Mouse (Mus musculus): ENCODE results near the gene Spdye4b. TPM values are rescaled to one million over a fixed set of nuclear protein-coding genes. Genes with fewer than 3 reads are reported as not detected.

The Spdye4b gene
- not detected in 2 replicates for polyA plus RNA-seq (2012; rRNA removed; ENCODE audit: low replicate concordance)

GRCm38 (mm10) chr5:143180255-143181076 lies at the start of gene Spdye4b, which contains the start of gene Rbak:
Gene Spdye4b (plus strand): TSS chr5:143181017.
Gene Rbak (minus strand): TSS chr5:143180775.

GRCm38 (mm10) chr5:143147481-143147880 lies 33.3 kb upstream of the Spdye4b start, which contains the start of gene Olfr718-ps1:
Gene Olfr718-ps1 (minus strand): TSS chr5:143147581.

GRCm38 (mm10) chr5:143226790-143227189 lies 46.0 kb downstream of the Spdye4b start, which contains the start of gene Spdye4a:
Gene Spdye4a (minus strand): TSS chr5:143226890.

GRCm38 (mm10) chr5:143235028-143235693 lies 54.3 kb downstream of the Spdye4b start, which contains the start of gene Zfp12:
Gene Zfp12 (plus strand): TSS chr5:143235163.

Other genes starting within 250 kb of the Spdye4b start
- 128 and 360 TPM in 2 replicates for gene Fscn1, start 220.7 kb upstream of the Spdye4b start, polyA plus RNA-seq (2012; rRNA removed; ENCODE audit: low replicate concordance)
- 27.8 and 30.0 TPM in 2 replicates for gene Rnf216, start 68.0 kb upstream of the Spdye4b start, polyA plus RNA-seq (2012; rRNA removed; ENCODE audit: low replicate concordance)
- not detected in 2 replicates for gene Olfr718-ps1, start 33.4 kb upstream of the Spdye4b start, polyA plus RNA-seq (2012; rRNA removed; ENCODE audit: low replicate concordance)
- 2.6 and 4.5 TPM in 2 replicates for gene Rbak, start 242 bp upstream of the Spdye4b start, polyA plus RNA-seq (2012; rRNA removed; ENCODE audit: low replicate concordance)
- not detected in 2 replicates for gene Spdye4a, start 45.9 kb downstream of the Spdye4b start, polyA plus RNA-seq (2012; rRNA removed; ENCODE audit: low replicate concordance)
- 11.6 and 13.9 TPM in 2 replicates for gene Zfp12, start 54.1 kb downstream of the Spdye4b start, polyA plus RNA-seq (2012; rRNA removed; ENCODE audit: low replicate concordance)
- gene Zfp316, start 89.0 kb downstream of the Spdye4b start, polyA plus RNA-seq (2012; rRNA removed; ENCODE audit: low replicate concordance) = 5.4 and 18.9 TPM in 2 replicates
- 2.3 and 3.1 TPM in 2 replicates for gene Zfp853, start 112.6 kb downstream of the Spdye4b start, polyA plus RNA-seq (2012; rRNA removed; ENCODE audit: low replicate concordance)
- gene E130309D02Rik, start 134.3 kb downstream of the Spdye4b start, polyA plus RNA-seq (2012; rRNA removed; ENCODE audit: low replicate concordance) = 17.0 and 36.2 TPM in 2 replicates
- gene Zdhhc4, start 148.2 kb downstream of the Spdye4b start, polyA plus RNA-seq (2012; rRNA removed; ENCODE audit: low replicate concordance) = 83.0 and 117 TPM in 2 replicates
- gene Grid2ip, start 176.3 kb downstream of the Spdye4b start, polyA plus RNA-seq (2012; rRNA removed; ENCODE audit: low replicate concordance) = 0.04 and 0.27 TPM in 2 replicates
- 126 and 128 TPM in 2 replicates for gene Kdelr2, start 222.8 kb downstream of the Spdye4b start, polyA plus RNA-seq (2012; rRNA removed; ENCODE audit: low replicate concordance)

Data from mammary gland, adult 2 months (tissue).